Mouse (Mus musculus): Measurements from ENCODE around the gene Zfp759.
"Not testable (repeated sequence)": the region's sequence is repeated elsewhere in the genome, so short reads cannot be mapped to it uniquely, and the experiment has no call there.

- TF ChIP-seq CTCF, POLR2A (IDR thresholded peaks at IDR 0.05; ENCODE audit: extremely low read depth, insufficient read depth, low read length): not testable (repeated sequence)
Measured at GRCm38 (mm10) chr13:67172991-67173722, 51.7 kb downstream of the Zfp759 start, which contains the start of gene Rsl1.
